Mouse (Mus musculus) embryonic facial prominence, embryonic 12.5 days (tissue): ENCODE measurements around the gene Lrrn4. TPM values are rescaled to one million over a fixed set of nuclear protein-coding genes. Genes with fewer than 3 reads are reported as not detected.

Source experiments
- ATAC-seq: fragments of 200-750 bp; cut with Nextera tagmentation; 2 replicates; pipeline ENCODE4 v1.8.0; 2017; ENCODE audit not compliant: insufficient number of reproducible peaks, insufficient read depth, low FRiP score, low TSS enrichment
- H3K27ac ChIP-seq: fragments of 300-500 bp; sonication (generic); 2 replicates; pipeline ENCODE4 v1.5.1; 2016; ENCODE audit warnings: mild to moderate bottlenecking
- H3K27me3 ChIP-seq: fragments of 300-500 bp; sonication (generic); 2 replicates; pipeline ENCODE4 v1.6.1; 2016; ENCODE audit warnings: mild to moderate bottlenecking, moderate library complexity
- H3K36me3 ChIP-seq: fragments of 300-500 bp; sonication (generic); 2 replicates; pipeline ENCODE4 v1.6.1; 2016; ENCODE audit warnings: mild to moderate bottlenecking
- H3K4me1 ChIP-seq: fragments of 300-500 bp; sonication (generic); 2 replicates; pipeline ENCODE4 v1.6.1; 2016
- H3K4me2 ChIP-seq: fragments of 300-500 bp; sonication (generic); replicated peaks from 2 replicates; pipeline ENCODE4 v1.6.1; 2016; ENCODE audit warnings: mild to moderate bottlenecking, moderate library complexity
- H3K4me3 ChIP-seq: fragments of 300-500 bp; sonication (generic); 2 replicates; pipeline ENCODE4 v1.5.1; 2016; ENCODE audit warnings: mild to moderate bottlenecking
- H3K9ac ChIP-seq: fragments of 300-500 bp; sonication (generic); 2 replicates; pipeline ENCODE4 v1.6.1; 2016; ENCODE audit warnings: mild to moderate bottlenecking, moderate library complexity
- H3K9me3 ChIP-seq: fragments of 300-500 bp; sonication (generic); 2 replicates; pipeline ENCODE4 v1.6.1; 2016; ENCODE audit warnings: mild to moderate bottlenecking, moderate library complexity
- WGBS: fragments of 180-500 bp; shearing (Covaris S2); methylation state at CpG from one replicate; pipeline ENCODE4 v1.1.7; 2016; 5-methylcytosine and 5-hydroxymethylcytosine counted together
- polyA plus RNA-seq: library from polyadenylated mRNA; unstranded; fragments of >200 nt; fragmentation: Nextera tagmentation; extraction: Ambion mirVana; gene quantifications from 2 replicates; pipeline ENCODE4 v1.2.1, GENCODE M21; 2016

Gene Lrrn4
- polyA plus RNA-seq: 0.22 and 0.33 TPM in 2 replicates

- H3K4me2 ChIP-seq: peak within 1 kb of the TSS; percentile 97
- ATAC-seq: no peak
- 4% methylated on average over 12 of the region's 12 CpGs for WGBS
- H3K27ac ChIP-seq: no peak within 1 kb of the TSS
- no peaks in the 10 kb centered on the region for H3K36me3 ChIP-seq
- H3K4me1 ChIP-seq: peaks cover 17% of the 10 kb centered on the region
- peaks cover 50% of the 10 kb centered on the region for H3K27me3 ChIP-seq
- no peaks in the 10 kb centered on the region for H3K9me3 ChIP-seq
- peak within 1 kb of the TSS; percentile 46 for H3K4me3 ChIP-seq
- no peak within 1 kb of the TSS for H3K9ac ChIP-seq
Observed at GRCm38 (mm10) chr2:132880844-132881645, at the start of gene Lrrn4. Gene Lrrn4 (minus strand): TSS chr2:132880891.

GRCm38 (mm10) chr2:132928999-132929398 is 48.3 kb upstream of the Lrrn4 start:
- H3K9me3 ChIP-seq: no peaks in the 10 kb centered on the region
- H3K4me2 ChIP-seq: no peak overlapping the region
- H3K36me3 ChIP-seq: no peaks in the 10 kb centered on the region
- no peak overlapping the region for H3K27ac ChIP-seq
- H3K27me3 ChIP-seq: no peaks in the 10 kb centered on the region
- no peaks in the 10 kb centered on the region for H3K4me1 ChIP-seq
- WGBS: 84% methylated on average over 2 of the region's 2 CpGs
- ATAC-seq: no peak
- no peak overlapping the region for H3K9ac ChIP-seq
- no peak overlapping the region for H3K4me3 ChIP-seq

- Histone ChIP-seq H3K9me3 (no peaks in the 10 kb centered on the region), H3K4me3 (no peak overlapping the region), H3K36me3 (no peaks in the 10 kb centered on the region), H3K4me2 (no peak overlapping the region), H3K4me1 (no peaks in the 10 kb centered on the region), H3K27me3 (no peaks in the 10 kb centered on the region), H3K9ac (no peak overlapping the region), H3K27ac (no peak overlapping the region)
- WGBS: 55% methylated on average over 2 of the region's 2 CpGs
- ATAC-seq: no peak
Observed at GRCm38 (mm10) chr2:132927871-132928270, 47.2 kb upstream of the Lrrn4 start.

- no peak overlapping the region for H3K4me3 ChIP-seq
- H3K36me3 ChIP-seq: no peaks in the 10 kb centered on the region
- 79% methylated on average over 2 of the region's 2 CpGs for WGBS
- no peak for ATAC-seq
- H3K4me2 ChIP-seq: no peak overlapping the region
- H3K9me3 ChIP-seq: no peaks in the 10 kb centered on the region
- no peak overlapping the region for H3K9ac ChIP-seq
- no peaks in the 10 kb centered on the region for H3K27me3 ChIP-seq
- no peak overlapping the region for H3K27ac ChIP-seq
- H3K4me1 ChIP-seq: no peaks in the 10 kb centered on the region
Observed at GRCm38 (mm10) chr2:132927298-132927697, 46.6 kb upstream of the Lrrn4 start.

- Histone ChIP-seq H3K9ac (no peak overlapping the region), H3K36me3 (no peaks in the 10 kb centered on the region), H3K27me3 (no peaks in the 10 kb centered on the region), H3K9me3 (no peaks in the 10 kb centered on the region), H3K4me3 (no peak overlapping the region), H3K27ac (no peak overlapping the region), H3K4me1 (no peaks in the 10 kb centered on the region), H3K4me2 (no peak overlapping the region)
- WGBS: 37% methylated on average over 8 of the region's 8 CpGs
- no peak for ATAC-seq
Observed at GRCm38 (mm10) chr2:132923290-132924085, 42.8 kb upstream of the Lrrn4 start.

GRCm38 (mm10) chr2:132922076-132922873 is 41.6 kb upstream of the Lrrn4 start:
- 75% methylated on average over 9 of the region's 9 CpGs for WGBS
- H3K9me3 ChIP-seq: no peaks in the 10 kb centered on the region
- no peak overlapping the region for H3K27ac ChIP-seq
- ATAC-seq: no peak
- no peaks in the 10 kb centered on the region for H3K4me1 ChIP-seq
- H3K4me2 ChIP-seq: no peak overlapping the region
- H3K36me3 ChIP-seq: no peaks in the 10 kb centered on the region
- H3K9ac ChIP-seq: no peak overlapping the region
- no peaks in the 10 kb centered on the region for H3K27me3 ChIP-seq
- H3K4me3 ChIP-seq: no peak overlapping the region

- H3K9me3 ChIP-seq: no peaks in the 10 kb centered on the region
- no peak for ATAC-seq
- H3K4me2 ChIP-seq: no peak overlapping the region
- H3K27me3 ChIP-seq: no peaks in the 10 kb centered on the region
- 65% methylated on average over 1 of the region's 1 CpGs for WGBS
- H3K4me1 ChIP-seq: no peaks in the 10 kb centered on the region
- H3K4me3 ChIP-seq: no peak overlapping the region
- H3K9ac ChIP-seq: no peak overlapping the region
- H3K36me3 ChIP-seq: no peaks in the 10 kb centered on the region
- no peak overlapping the region for H3K27ac ChIP-seq
Observed at GRCm38 (mm10) chr2:132914785-132915184, 34.1 kb upstream of the Lrrn4 start.

GRCm38 (mm10) chr2:132906763-132907162 is 26.1 kb upstream of the Lrrn4 start:
- 29% methylated on average over 8 of the region's 8 CpGs for WGBS
- no peaks in the 10 kb centered on the region for H3K4me1 ChIP-seq
- no peak for ATAC-seq

GRCm38 (mm10) chr2:132904961-132905360 is 24.3 kb upstream of the Lrrn4 start:
- H3K36me3 ChIP-seq: no peaks in the 10 kb centered on the region
- H3K27ac ChIP-seq: no peak overlapping the region
- no peaks in the 10 kb centered on the region for H3K9me3 ChIP-seq
- no peaks in the 10 kb centered on the region for H3K27me3 ChIP-seq
- 61% methylated on average over 2 of the region's 2 CpGs for WGBS
- ATAC-seq: no peak
- no peak overlapping the region for H3K4me3 ChIP-seq
- no peaks in the 10 kb centered on the region for H3K4me1 ChIP-seq
- H3K9ac ChIP-seq: no peak overlapping the region
- H3K4me2 ChIP-seq: no peak overlapping the region

More at GRCm38 (mm10) chr2:132906763-132907162, 26.1 kb upstream of the Lrrn4 start:
- Histone ChIP-seq H3K27ac (no peak overlapping the region), H3K4me3 (no peak overlapping the region), H3K36me3 (no peaks in the 10 kb centered on the region), H3K4me2 (no peak overlapping the region), H3K9me3 (no peaks in the 10 kb centered on the region), H3K27me3 (no peaks in the 10 kb centered on the region), H3K9ac (no peak overlapping the region)

- no peak for ATAC-seq
- WGBS: 39% methylated on average over 3 of the region's 3 CpGs
Observed at GRCm38 (mm10) chr2:132903498-132903897, 22.8 kb upstream of the Lrrn4 start.

GRCm38 (mm10) chr2:132902056-132902455 is 21.4 kb upstream of the Lrrn4 start:
- WGBS: 71% methylated on average over 4 of the region's 4 CpGs
- no peak overlapping the region for H3K4me3 ChIP-seq
- no peaks in the 10 kb centered on the region for H3K4me1 ChIP-seq
- no peak for ATAC-seq
- H3K9me3 ChIP-seq: no peaks in the 10 kb centered on the region
- H3K27me3 ChIP-seq: no peaks in the 10 kb centered on the region
- no peaks in the 10 kb centered on the region for H3K36me3 ChIP-seq
- H3K27ac ChIP-seq: no peak overlapping the region
- no peak overlapping the region for H3K9ac ChIP-seq
- no peak overlapping the region for H3K4me2 ChIP-seq

More at GRCm38 (mm10) chr2:132903498-132903897, 22.8 kb upstream of the Lrrn4 start:
- Histone ChIP-seq H3K4me2 (no peak overlapping the region), H3K9me3 (no peaks in the 10 kb centered on the region), H3K27me3 (no peaks in the 10 kb centered on the region), H3K36me3 (no peaks in the 10 kb centered on the region), H3K4me3 (no peak overlapping the region), H3K4me1 (no peaks in the 10 kb centered on the region), H3K27ac (no peak overlapping the region), H3K9ac (no peak overlapping the region)
